Mouse (Mus musculus): ENCODE measurements around the gene Lpcat1.

- TF ChIP-seq GATA1 (IDR thresholded peaks at IDR 0.05; ENCODE audit: borderline replicate concordance, low read length) = no peak
- no peak for TF ChIP-seq FLI1 (IDR thresholded peaks at IDR 0.05; ENCODE audit: low read length)
Observed at GRCm38 (mm10) chr13:73457301-73457700, 9.7 kb upstream of the Lpcat1 start.

Measured in megakaryocyte, embryonic 14.5 days (primary cell).